Comparison of ENCODE assay signal across 9 mouse cellular contexts in genomic region chr6:34954926-34955861, GRCm38 (mm10). TPM values are rescaled to one million over a fixed set of nuclear protein-coding genes. Genes with fewer than 3 reads are reported as not detected.
A peak's percentile ranks its signal among the peaks of the same experiment; 100 is the strongest.
DNase-seq lines count a peak whose midpoint lies in the region; ATAC-seq and TF ChIP-seq lines count a peak whose summit lies in the region.
"Had no signal": no experiment of that assay in that cellular context is flagged by ENCODE, and none has a peak within 500 bp of the region (broad histone marks: within the 10 kb centered on the region; RNA-seq: fewer than 3 reads in every experiment).

No protein-coding gene starts in this region.

- no peak for TF ChIP-seq POLR2A in lung, adult 2 months (IDR thresholded peaks at IDR 0.05; ENCODE audit: borderline replicate concordance, extremely low read depth, low read depth, low read length)

- no peak overlapping the region for H3K9ac ChIP-seq in intestine, embryonic 15.5 days

- H3K4me2 ChIP-seq in intestine, embryonic 15.5 days (replicated peaks) = peak overlapping the region; percentile 39; the same call in 1 of the 2 replicates

- no peak overlapping the region for H3K4me3 ChIP-seq in intestine, embryonic 15.5 days (replicated peaks)
- no peak overlapping the region for H3K4me3 ChIP-seq in lung, adult 2 months (replicated peaks; ENCODE audit: extremely low read depth, low read depth, low read length)

- H3K4me1 ChIP-seq in intestine, embryonic 15.5 days (replicated peaks) = no peaks in the 10 kb centered on the region
- no peaks in the 10 kb centered on the region for H3K4me1 ChIP-seq in lung, adult 2 months (ENCODE audit: control insufficient read depth, insufficient read depth, low read length)

- H3K9me3 ChIP-seq in intestine, embryonic 15.5 days = no peaks in the 10 kb centered on the region

- no peaks in the 10 kb centered on the region for H3K36me3 ChIP-seq in intestine, embryonic 15.5 days

- no peaks in the 10 kb centered on the region for H3K27me3 ChIP-seq in intestine, embryonic 15.5 days (replicated peaks)

- DNase-seq in adrenal gland, postnatal 14 days = peak; percentile 38
- DNase-seq in adrenal gland, postnatal 25 days = no peak
- peak; percentile 60 for DNase-seq in NIH3T3 (ENCODE audit: low read depth)
- peak; percentile 12 for DNase-seq in lung, adult 2 months
- DNase-seq in left cerebral cortex, adult 18-20 months (ENCODE audit: low spot score in 2 of 2) = no peak

- H3K27ac ChIP-seq in intestine, embryonic 15.5 days = no peak overlapping the region

- WGBS in intestine, embryonic 15.5 days = 52% methylated on average over 18 of the region's 18 CpGs
- 42% methylated on average over 18 of the region's 18 CpGs for WGBS in lung, adult 2 months

- ATAC-seq in erythroblast, adult 5-6 weeks (replicated peaks; ENCODE audit: low FRiP score, poor library complexity, severe bottlenecking) = peak; percentile 69
- peak; percentile 76; the same call in 1 of the 2 replicates for ATAC-seq in intestine, embryonic 15.5 days
- peak; percentile 80 for ATAC-seq in neutrophil, adult 5-6 weeks (ENCODE audit: extremely low read depth, insufficient number of reproducible peaks, low FRiP score, poor library complexity, severe bottlenecking)
- ATAC-seq: Patski had no signal

- peak; percentile 69 for TF ChIP-seq CTCF in lung, adult 2 months (IDR thresholded peaks at IDR 0.05; ENCODE audit: insufficient read depth, low read length)

RNA-seq across cellular contexts. Expression of gene Slc23a4, which starts 33.0 kb away (rescaled TPM):
- total RNA-seq in adrenal gland, postnatal 14 days (2021) = 0.30 TPM in 1 of 2 replicates, not detected in the other
- not detected in 2 replicates for total RNA-seq in adrenal gland, postnatal 25 days (2021)
- not detected in 2 replicates for total RNA-seq in erythroblast, adult 5-6 weeks (2015; ENCODE audit: low replicate concordance)
- total RNA-seq in erythroblast, adult 5-6 weeks (2017; ENCODE audit: low replicate concordance) = 0.26 TPM in 1 of 2 replicates, not detected in the other
- 8.4 and 9.5 TPM in 2 replicates for polyA plus RNA-seq in intestine, embryonic 15.5 days (2015; fragmentation: Nextera tagmentation; extraction: Ambion mirVana)
- polyA plus RNA-seq in lung, adult 2 months (2012; rRNA removed) = 1.2 and 1.4 TPM in 2 replicates
- total RNA-seq in neutrophil, adult 5-6 weeks (2017) = 0.23 and 0.61 TPM in 2 replicates
- 1 to 10 TPM; 1.1 to 1.7 TPM for total RNA-seq in left cerebral cortex, adult 18-20 months (2021)

RNA-seq across cellular contexts. Expression of gene Stra8, which starts 35.2 kb away (rescaled TPM):
- not detected in 2 replicates for total RNA-seq in adrenal gland, postnatal 14 days (2021)
- not detected in 2 replicates for total RNA-seq in adrenal gland, postnatal 25 days (2021)
- total RNA-seq in erythroblast, adult 5-6 weeks (2015; ENCODE audit: low replicate concordance) = not detected in 2 replicates
- not detected in 2 replicates for total RNA-seq in erythroblast, adult 5-6 weeks (2017; ENCODE audit: low replicate concordance)
- polyA plus RNA-seq in intestine, embryonic 15.5 days (2015; fragmentation: Nextera tagmentation; extraction: Ambion mirVana) = not detected in 2 replicates
- not detected in 2 replicates for polyA plus RNA-seq in lung, adult 2 months (2012; rRNA removed)
- not detected in 2 replicates for total RNA-seq in neutrophil, adult 5-6 weeks (2017)
- total RNA-seq in left cerebral cortex, adult 18-20 months (2021) = not detected
- polyA plus RNA-seq: Patski had no signal

RNA-seq across cellular contexts. Expression of gene Wdr91, which starts 44.5 kb away (rescaled TPM):
- 25.5 and 29.3 TPM in 2 replicates for total RNA-seq in adrenal gland, postnatal 14 days (2021)
- total RNA-seq in adrenal gland, postnatal 25 days (2021) = 12.4 and 16.6 TPM in 2 replicates
- 35.7 and 37.4 TPM in 2 replicates for total RNA-seq in erythroblast, adult 5-6 weeks (2015; ENCODE audit: low replicate concordance)
- total RNA-seq in erythroblast, adult 5-6 weeks (2017; ENCODE audit: low replicate concordance) = 53.2 and 72.1 TPM in 2 replicates
- polyA plus RNA-seq in intestine, embryonic 15.5 days (2015; fragmentation: Nextera tagmentation; extraction: Ambion mirVana) = 7.1 and 8.4 TPM in 2 replicates
- 25.4 and 30.4 TPM in 2 replicates for polyA plus RNA-seq in lung, adult 2 months (2012; rRNA removed)
- total RNA-seq in neutrophil, adult 5-6 weeks (2017) = 32.7 and 34.8 TPM in 2 replicates
- 10 to 100 TPM; 30.2 to 33.2 TPM for total RNA-seq in left cerebral cortex, adult 18-20 months (2021)

Comparison
In these comparisons a context has a peak if more than half of its experiments do, and no peak if none do; other contexts are left out.
1. DNase-seq: peak in adrenal gland, postnatal 14 days (single experiment), NIH3T3 (single experiment) and lung, adult 2 months (single experiment); none in adrenal gland, postnatal 25 days (single experiment) and left cerebral cortex, adult 18-20 months (0 of 2).
2. Peak in every context shown above with its lines, with median percentiles within 50 percentile points of each other: ATAC-seq.